Mouse (Mus musculus) liver, embryonic 16.5 days (tissue): ENCODE results near the gene C1qbp. TPM values are rescaled to one million over a fixed set of nuclear protein-coding genes. Genes with fewer than 3 reads are reported as not detected.
A peak's percentile ranks its signal among the peaks of the same experiment; 100 is the strongest.

ENCODE experiments used
- ATAC-seq: fragments of 200-750 bp; cut with Nextera tagmentation; 2 replicates; pipeline ENCODE4 v1.8.0; 2017; ENCODE audit warnings: low read depth, mild to moderate bottlenecking, moderate number of reproducible peaks, moderate library complexity
- H3K27ac ChIP-seq: fragments of 300-500 bp; sonication (generic); 2 replicates; pipeline ENCODE4 v1.5.1; 2014; ENCODE audit warnings: mild to moderate bottlenecking, low read length
- H3K27me3 ChIP-seq: fragments of 300-500 bp; sonication (generic); 2 replicates; pipeline ENCODE4 v1.6.1; 2014; ENCODE audit warnings: low read depth, low read length, mixed read lengths; ENCODE audit not compliant: control insufficient read depth, insufficient read depth
- H3K36me3 ChIP-seq: fragments of 300-500 bp; sonication (generic); 2 replicates; pipeline ENCODE4 v1.6.1; 2014; ENCODE audit warnings: mild to moderate bottlenecking; ENCODE audit not compliant: control insufficient read depth, insufficient read depth
- H3K4me1 ChIP-seq: fragments of 300-500 bp; sonication (generic); 2 replicates; pipeline ENCODE4 v1.6.1; 2014; ENCODE audit warnings: low read depth, low read length, mixed read lengths; ENCODE audit not compliant: control insufficient read depth
- H3K4me2 ChIP-seq: fragments of 300-500 bp; sonication (generic); 2 replicates; pipeline ENCODE4 v1.6.1; 2014; ENCODE audit warnings: low read depth, low read length, mixed read lengths
- H3K4me3 ChIP-seq: fragments of 300-500 bp; sonication (generic); 2 replicates; pipeline ENCODE4 v1.5.1; 2014; ENCODE audit warnings: low read depth, mild to moderate bottlenecking, low read length
- H3K9ac ChIP-seq: fragments of 300-500 bp; sonication (generic); 2 replicates; pipeline ENCODE4 v1.6.1; 2014; ENCODE audit warnings: low read depth, low read length
- H3K9me3 ChIP-seq: fragments of 300-500 bp; sonication (generic); replicated peaks from 2 replicates; pipeline ENCODE4 v1.6.1; 2016; ENCODE audit warnings: low read length; ENCODE audit not compliant: control insufficient read depth
- WGBS: fragments of 180-500 bp; shearing (Covaris S2); extraction: QIAGEN DNeasy Blood & Tissue Kit; methylation state at CpG from one replicate; pipeline ENCODE4 v1.1.7; 2014; ENCODE audit not compliant: insufficient replicate concordance; 5-methylcytosine and 5-hydroxymethylcytosine counted together
- polyA plus RNA-seq: library from polyadenylated mRNA; unstranded; fragments of >200 nt; fragmentation: Nextera tagmentation; extraction: Ambion mirVana; gene quantifications from 2 replicates; pipeline ENCODE4 v1.2.1, GENCODE M21; 2015

Gene C1qbp
- polyA plus RNA-seq, 1 experiment from 2014 or later, result 134 TPM

DNA sequence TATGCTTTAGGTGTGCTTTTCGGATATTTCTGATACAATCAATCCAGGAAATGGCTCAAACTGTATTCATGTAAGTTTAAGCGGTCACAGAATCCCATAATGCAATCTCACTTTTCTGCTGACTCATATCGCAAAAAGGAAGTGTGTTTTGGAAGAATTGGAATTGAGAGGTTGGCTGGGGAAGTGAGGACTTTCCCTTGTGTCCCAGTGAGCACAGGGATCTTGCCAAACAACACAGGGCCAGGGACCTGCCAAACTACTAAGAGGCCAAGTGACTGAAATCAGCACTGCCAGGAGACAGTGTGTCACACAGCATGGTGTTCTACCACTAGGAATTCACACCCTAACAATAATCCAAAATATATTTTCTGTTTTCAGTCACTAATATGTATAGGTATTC lies 25.5 kb upstream of the C1qbp start:
- no peak for ATAC-seq
- H3K4me2 ChIP-seq, result no peak overlapping the region
- WGBS, result 74% methylated on average over 3 of the region's 3 CpGs
- peaks cover 29% of the 10 kb centered on the region for H3K36me3 ChIP-seq
- H3K4me1 ChIP-seq, result peaks cover 6% of the 10 kb centered on the region
- no peak overlapping the region for H3K27ac ChIP-seq
- no peaks in the 10 kb centered on the region for H3K9me3 ChIP-seq
- no peak overlapping the region for H3K4me3 ChIP-seq
- H3K27me3 ChIP-seq, result no peaks in the 10 kb centered on the region
- H3K9ac ChIP-seq, result no peak overlapping the region

DNA sequence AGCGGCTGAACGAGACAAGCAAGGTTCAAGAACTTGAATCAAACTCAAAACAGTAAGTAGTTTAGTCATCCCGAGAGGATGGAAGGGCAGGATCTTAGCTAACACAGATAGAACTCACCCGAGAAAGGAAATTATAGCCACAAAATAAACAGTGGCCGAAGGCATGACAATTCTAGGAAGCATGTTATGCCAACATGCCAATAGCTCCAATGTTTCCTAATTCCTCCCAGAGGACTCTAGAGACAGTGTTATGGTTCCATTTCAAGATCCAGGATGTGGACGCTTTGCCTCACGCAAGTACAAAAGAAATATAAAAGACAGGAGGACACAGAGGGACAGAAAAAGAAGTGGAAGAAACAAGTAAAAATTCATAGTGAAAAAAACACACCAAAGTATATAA lies 25.0 kb upstream of the C1qbp start:
- ATAC-seq, result no peak
- Histone ChIP-seq H3K4me2 (no peak overlapping the region), H3K9ac (no peak overlapping the region), H3K9me3 (no peaks in the 10 kb centered on the region), H3K27me3 (no peaks in the 10 kb centered on the region), H3K4me1 (peaks cover 11% of the 10 kb centered on the region), H3K4me3 (no peak overlapping the region), H3K27ac (no peak overlapping the region), H3K36me3 (peaks cover 28% of the 10 kb centered on the region)
- 76% methylated on average over 7 of the region's 7 CpGs for WGBS

DNA sequence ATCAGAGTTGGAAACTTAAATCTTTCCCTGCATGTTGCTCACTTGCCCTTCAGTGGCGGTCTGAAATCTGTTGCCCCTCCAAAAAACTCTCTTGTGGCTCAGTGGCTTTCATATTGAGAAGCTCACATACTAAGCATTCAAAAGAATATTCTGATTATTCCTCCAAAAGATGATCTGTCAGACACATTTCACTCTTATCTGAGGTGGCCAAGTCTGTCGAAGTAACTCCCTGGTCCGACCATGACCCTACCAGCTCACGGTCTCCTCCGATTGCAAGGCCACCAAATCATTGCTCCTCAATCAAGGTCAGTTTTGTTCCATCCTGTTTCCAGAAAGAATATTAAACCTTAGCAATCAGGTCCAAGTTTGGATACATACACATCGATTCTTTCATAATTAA lies 24.2 kb upstream of the C1qbp start:
- H3K9ac ChIP-seq, result no peak overlapping the region
- WGBS, result 84% methylated on average over 6 of the region's 6 CpGs
- no peak for ATAC-seq
- no peak overlapping the region for H3K4me3 ChIP-seq
- H3K27ac ChIP-seq, result no peak overlapping the region
- no peaks in the 10 kb centered on the region for H3K27me3 ChIP-seq
- peaks cover 26% of the 10 kb centered on the region for H3K36me3 ChIP-seq
- H3K4me2 ChIP-seq, result no peak overlapping the region
- peaks cover 16% of the 10 kb centered on the region for H3K4me1 ChIP-seq
- no peaks in the 10 kb centered on the region for H3K9me3 ChIP-seq

DNA sequence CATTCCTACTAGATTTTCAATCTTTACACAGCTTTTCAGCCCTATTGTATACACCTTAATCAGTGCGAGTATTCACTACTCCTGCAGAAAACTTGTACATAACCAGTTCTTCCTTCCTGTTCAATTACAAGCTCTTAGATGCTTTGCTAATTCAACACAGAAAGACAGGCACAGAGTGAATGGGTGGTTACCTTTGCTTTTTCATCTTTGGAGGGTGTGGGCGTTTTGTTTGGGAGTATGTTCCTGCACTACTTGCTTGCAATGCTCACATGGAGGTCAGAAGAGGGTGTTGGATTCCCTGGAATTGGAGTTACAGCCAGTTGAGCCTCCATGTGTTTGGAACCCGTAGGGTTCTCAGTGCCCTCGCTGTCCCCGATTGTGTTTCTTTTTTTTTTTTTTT lies 22.2 kb upstream of the C1qbp start:
- Histone ChIP-seq H3K4me3 (peak overlapping the region; percentile 14), H3K4me1 (peaks cover 16% of the 10 kb centered on the region), H3K9me3 (no peaks in the 10 kb centered on the region), H3K4me2 (peak overlapping the region; percentile 94), H3K9ac (no peak overlapping the region), H3K36me3 (peaks cover 13% of the 10 kb centered on the region), H3K27me3 (no peaks in the 10 kb centered on the region), H3K27ac (no peak overlapping the region)
- no peak for ATAC-seq
- WGBS, result 43% methylated on average over 5 of the region's 5 CpGs

DNA sequence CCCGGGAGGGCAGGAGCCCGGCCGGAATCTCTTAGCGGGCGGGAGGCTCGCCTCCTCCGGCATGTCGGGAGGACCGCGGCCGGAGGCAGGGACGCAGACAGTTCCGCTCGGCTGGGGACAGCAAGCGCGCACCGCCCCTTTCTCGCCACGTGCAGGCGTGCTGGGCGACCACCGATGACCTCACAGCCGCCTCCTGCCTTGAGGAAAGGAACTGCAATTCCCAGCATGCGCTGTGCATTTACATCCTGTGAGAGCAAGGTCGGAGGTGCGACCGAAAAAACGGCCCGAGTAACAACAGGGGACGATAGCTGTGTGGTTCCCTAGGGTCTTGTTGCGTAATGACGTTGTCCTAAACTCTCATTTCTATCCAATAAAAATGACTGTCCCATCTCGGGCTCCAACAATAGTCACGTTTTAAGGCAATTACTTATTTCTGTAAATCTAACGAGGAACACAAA lies 21.5 kb upstream of the C1qbp start, which contains the start of gene Dhx33:
Dhx33 (minus strand) TSS at position 122 of the 458 bp plus-strand sequence.
- H3K4me2 ChIP-seq, result peak within 1 kb of the TSS; percentile 94
- H3K9ac ChIP-seq, result peak within 1 kb of the TSS; percentile 85
- peak; percentile 94 for ATAC-seq
- under 1% methylated on average over 35 of the region's 35 CpGs for WGBS
- H3K4me1 ChIP-seq, result peaks cover 16% of the 10 kb centered on the region
- H3K27ac ChIP-seq, result peak within 1 kb of the TSS; percentile 85
- H3K4me3 ChIP-seq, result peak within 1 kb of the TSS; percentile 97
- peaks cover 12% of the 10 kb centered on the region for H3K36me3 ChIP-seq
- no peaks in the 10 kb centered on the region for H3K9me3 ChIP-seq
- no peaks in the 10 kb centered on the region for H3K27me3 ChIP-seq

DNA sequence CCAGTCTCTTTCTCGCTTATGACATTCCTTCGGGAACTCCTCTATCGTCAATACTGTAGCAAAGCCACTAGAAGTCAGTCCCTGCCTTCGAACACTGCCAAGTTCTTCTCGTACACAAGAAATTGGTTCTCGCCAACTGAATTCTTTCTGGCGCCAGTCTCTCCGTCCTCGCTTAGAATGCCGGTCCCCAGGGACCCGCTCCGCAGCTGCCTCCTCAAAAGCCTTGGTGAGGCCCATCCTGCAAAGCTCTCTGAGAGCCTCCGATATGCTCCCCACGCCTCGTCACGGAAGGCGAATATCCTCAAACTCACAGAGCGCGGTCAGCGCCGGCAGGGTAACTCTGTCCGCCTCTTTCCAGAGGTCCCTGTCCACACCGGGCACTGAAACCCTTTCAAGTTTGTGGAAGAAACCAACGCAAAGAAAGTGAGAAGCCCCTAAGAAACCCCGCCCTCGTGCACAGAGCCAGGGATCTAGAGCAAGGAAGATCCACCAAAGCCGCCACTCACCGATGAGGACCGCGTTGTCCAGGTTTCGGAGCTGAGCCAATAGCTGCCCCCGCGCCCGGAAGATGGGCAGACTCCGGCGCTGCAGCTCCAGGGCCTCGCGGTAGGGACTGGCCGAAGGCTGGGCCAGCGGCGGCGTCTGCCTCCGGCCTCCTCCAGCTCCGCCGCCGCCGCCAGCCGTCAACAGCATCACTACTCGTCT lies 20.9 kb upstream of the C1qbp start:
- peak overlapping the region; percentile 85 for H3K9ac ChIP-seq
- H3K4me2 ChIP-seq, result peak overlapping the region; percentile 94
- WGBS, result under 1% methylated on average over 49 of the region's 49 CpGs
- no peaks in the 10 kb centered on the region for H3K9me3 ChIP-seq
- H3K4me1 ChIP-seq, result peaks cover 16% of the 10 kb centered on the region
- ATAC-seq, result peak; percentile 71
- peaks cover 9% of the 10 kb centered on the region for H3K36me3 ChIP-seq
- no peaks in the 10 kb centered on the region for H3K27me3 ChIP-seq
- peak overlapping the region; percentile 85 for H3K27ac ChIP-seq
- peak overlapping the region; percentile 97 for H3K4me3 ChIP-seq

DNA sequence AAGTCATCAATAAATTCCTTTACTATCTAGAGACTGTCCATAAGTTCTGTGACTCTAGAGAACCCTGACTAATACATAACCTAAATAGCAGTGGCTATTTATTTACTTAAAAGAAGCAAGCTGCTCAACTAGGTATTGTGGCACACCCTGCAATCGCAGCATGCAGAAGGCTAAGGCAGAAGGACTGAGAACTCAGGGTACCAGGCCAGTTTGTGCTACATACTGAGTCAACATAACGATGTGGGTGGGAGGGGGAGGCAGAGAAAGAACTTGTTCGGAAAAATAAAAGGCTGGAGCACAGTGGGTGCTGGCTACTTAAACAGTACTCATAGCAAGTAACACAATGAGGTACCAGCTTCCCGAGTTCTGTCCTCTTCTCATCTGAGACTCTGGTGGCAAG lies 18.3 kb upstream of the C1qbp start:
- peaks cover 16% of the 10 kb centered on the region for H3K4me1 ChIP-seq
- H3K27me3 ChIP-seq, result no peaks in the 10 kb centered on the region
- no peak for ATAC-seq
- no peak overlapping the region for H3K9ac ChIP-seq
- no peaks in the 10 kb centered on the region for H3K9me3 ChIP-seq
- no peak overlapping the region for H3K4me3 ChIP-seq
- H3K36me3 ChIP-seq, result peaks cover 7% of the 10 kb centered on the region
- 71% methylated on average over 4 of the region's 4 CpGs for WGBS
- H3K4me2 ChIP-seq, result no peak overlapping the region
- H3K27ac ChIP-seq, result no peak overlapping the region

DNA sequence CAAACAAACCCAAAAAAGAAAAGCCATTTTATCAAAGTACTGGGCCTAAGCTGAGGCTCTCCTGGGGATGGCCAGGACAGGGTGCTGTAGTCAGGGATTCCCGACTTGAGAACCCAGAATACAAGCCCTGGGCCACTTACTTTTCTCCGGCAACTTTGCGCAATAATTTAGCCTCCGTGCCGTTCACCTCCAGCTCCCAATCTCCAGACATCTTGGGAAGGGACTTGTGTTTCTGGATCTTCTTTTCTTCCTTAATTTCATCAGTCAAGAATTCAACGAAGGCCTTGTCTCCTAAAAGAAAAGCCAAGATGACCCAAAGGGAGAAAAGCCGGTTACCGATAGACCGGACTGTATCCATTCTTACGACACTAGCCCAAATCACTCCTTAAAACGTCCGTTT lies 796 bp downstream of the C1qbp start:
- peaks cover 39% of the 10 kb centered on the region for H3K36me3 ChIP-seq
- H3K9ac ChIP-seq, result peak overlapping the region; percentile 78; the same call in 1 of the 2 replicates
- ATAC-seq, result no peak
- peak overlapping the region; percentile 98 for H3K4me2 ChIP-seq
- H3K4me1 ChIP-seq, result peaks cover 20% of the 10 kb centered on the region
- no peaks in the 10 kb centered on the region for H3K9me3 ChIP-seq
- no peaks in the 10 kb centered on the region for H3K27me3 ChIP-seq
- peak overlapping the region; percentile 93 for H3K4me3 ChIP-seq
- 3% methylated on average over 12 of the region's 12 CpGs for WGBS
- no peak overlapping the region; the same call in 1 of the 2 replicates for H3K27ac ChIP-seq

DNA sequence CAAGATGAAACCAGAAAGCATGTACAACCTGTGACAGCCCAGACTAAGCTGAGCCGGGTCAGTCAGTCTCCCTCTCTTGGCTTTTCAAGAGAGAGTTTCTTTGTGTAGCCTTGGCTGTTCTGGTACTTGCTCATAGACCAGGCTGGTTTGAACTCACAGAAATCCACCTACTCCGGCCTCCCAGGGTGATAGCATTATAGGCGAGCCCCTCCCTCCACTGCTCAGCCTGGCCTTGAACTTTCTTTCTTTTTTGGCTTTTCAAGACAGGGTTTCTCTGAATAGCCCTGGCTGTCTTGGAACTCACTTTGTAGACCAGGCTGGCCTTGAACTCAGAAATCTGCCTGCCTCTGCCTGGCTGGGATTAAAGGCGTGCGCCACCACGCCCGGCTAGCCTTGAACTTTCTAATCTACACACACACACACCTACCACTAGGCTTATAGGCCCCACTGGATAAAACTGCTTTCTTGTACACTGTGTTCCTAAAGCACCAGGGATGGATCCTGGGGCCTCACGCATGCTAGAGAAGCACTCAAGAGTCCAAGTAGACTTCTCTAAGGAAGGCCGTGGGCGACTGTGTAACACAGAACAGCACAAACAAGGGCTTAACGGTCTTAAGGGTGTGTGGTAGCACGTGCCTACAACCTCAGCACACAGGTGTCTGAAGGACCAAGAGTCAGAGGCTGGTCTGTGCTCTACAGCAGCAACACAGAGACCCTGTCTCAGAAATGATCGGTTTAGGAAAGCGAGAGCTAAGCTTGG lies 1.9 kb downstream of the C1qbp start:
- Histone ChIP-seq H3K36me3 (peaks cover 44% of the 10 kb centered on the region), H3K27ac (no peak overlapping the region)

More for the DNA sequence above, 1.9 kb downstream of the C1qbp start:
- Histone ChIP-seq H3K4me2 (peak overlapping the region; percentile 98), H3K9me3 (no peaks in the 10 kb centered on the region), H3K4me3 (no peak overlapping the region; the same call in 1 of the 2 replicates), H3K4me1 (peaks cover 20% of the 10 kb centered on the region), H3K9ac (no peak overlapping the region; the same call in 1 of the 2 replicates), H3K27me3 (no peaks in the 10 kb centered on the region)
- no peak for ATAC-seq
- 69% methylated on average over 14 of the region's 14 CpGs for whole genome bisulfite sequencing
